Mouse (Mus musculus) midbrain, embryonic 15.5 days (tissue): ENCODE data around the gene Psip1. TPM values are rescaled to one million over a fixed set of nuclear protein-coding genes. Genes with fewer than 3 reads are reported as not detected.
"Not testable (repeated sequence)": the region's sequence is repeated elsewhere in the genome, so short reads cannot be mapped to it uniquely, and the experiment has no call there.

ENCODE experiments used
- ATAC-seq: fragments of 200-750 bp; cut with Nextera tagmentation; replicated peaks from 2 replicates; pipeline ENCODE4 v1.8.0; 2017; ENCODE audit warnings: moderate TSS enrichment
- H3K27ac ChIP-seq: fragments of 300-500 bp; sonication (generic); 2 replicates; pipeline ENCODE4 v1.5.1; 2015; ENCODE audit warnings: mild to moderate bottlenecking, inconsistent platforms
- H3K27me3 ChIP-seq: fragments of 300-500 bp; sonication (generic); replicated peaks from 2 replicates; pipeline ENCODE4 v1.6.1; 2015; ENCODE audit warnings: inconsistent platforms
- H3K36me3 ChIP-seq: fragments of 300-500 bp; sonication (generic); replicated peaks from 2 replicates; pipeline ENCODE4 v1.6.1; 2015; ENCODE audit warnings: inconsistent platforms
- H3K4me1 ChIP-seq: fragments of 300-500 bp; sonication (generic); 2 replicates; pipeline ENCODE4 v1.6.1; 2015; ENCODE audit warnings: inconsistent platforms
- H3K4me2 ChIP-seq: fragments of 300-500 bp; sonication (generic); 2 replicates; pipeline ENCODE4 v1.6.1; 2015; ENCODE audit warnings: inconsistent platforms, mild to moderate bottlenecking, moderate library complexity
- H3K4me3 ChIP-seq: fragments of 300-500 bp; sonication (generic); 2 replicates; pipeline ENCODE4 v1.5.1; 2015; ENCODE audit warnings: mild to moderate bottlenecking, inconsistent platforms
- H3K9ac ChIP-seq: fragments of 300-500 bp; sonication (generic); 2 replicates; pipeline ENCODE4 v1.6.1; 2015; ENCODE audit warnings: mild to moderate bottlenecking, inconsistent platforms
- H3K9me3 ChIP-seq: fragments of 300-500 bp; sonication (generic); 2 replicates; pipeline ENCODE4 v1.6.1; 2016; ENCODE audit warnings: inconsistent platforms
- WGBS: fragments of 180-500 bp; shearing (Covaris S2); methylation state at CpG from one replicate; pipeline ENCODE4 v1.1.7; 2015; ENCODE audit warnings: mixed read lengths; 5-methylcytosine and 5-hydroxymethylcytosine counted together
- polyA plus RNA-seq: library from polyadenylated mRNA; unstranded; fragments of >200 nt; fragmentation: Nextera tagmentation; extraction: Ambion mirVana; gene quantifications from 2 replicates; pipeline ENCODE4 v1.2.1, GENCODE M21; 2015

Psip1 gene
- polyA plus RNA-seq = 253 and 273 TPM in 2 replicates

- under 1% methylated on average over 70 of the region's 86 CpGs for WGBS
- Histone ChIP-seq H3K4me2 (peak within 1 kb of the TSS; percentile 50), H3K4me3 (peak within 1 kb of the TSS; percentile 96), H3K36me3 (peaks cover 6% of the 10 kb centered on the region; the same call in 1 of the 2 replicates), H3K27me3 (no peaks in the 10 kb centered on the region), H3K9me3 (no peaks in the 10 kb centered on the region), H3K4me1 (peaks cover 27% of the 10 kb centered on the region), H3K9ac (peak within 1 kb of the TSS; percentile 86), H3K27ac (peak within 1 kb of the TSS; percentile 100)
- peak; percentile 95 for ATAC-seq
Observed at GRCm38 (mm10) chr4:83486117-83486901, at the start of gene Psip1. Gene Psip1 (minus strand): TSS chr4:83486459.

GRCm38 (mm10) chr4:83534024-83534423 is 47.8 kb upstream of the Psip1 start:
- H3K36me3 ChIP-seq = no peaks in the 10 kb centered on the region
- 87% methylated on average over 7 of the region's 7 CpGs for WGBS

GRCm38 (mm10) chr4:83533168-83533911 is 47.1 kb upstream of the Psip1 start:
- H3K4me3 ChIP-seq = no peak overlapping the region
- H3K9ac ChIP-seq = no peak overlapping the region
- no peak overlapping the region for H3K4me2 ChIP-seq
- no peaks in the 10 kb centered on the region for H3K4me1 ChIP-seq
- 87% methylated on average over 9 of the region's 9 CpGs for WGBS
- no peaks in the 10 kb centered on the region for H3K9me3 ChIP-seq
- H3K27me3 ChIP-seq = no peaks in the 10 kb centered on the region
- no peak for ATAC-seq
- no peaks in the 10 kb centered on the region for H3K36me3 ChIP-seq
- H3K27ac ChIP-seq = no peak overlapping the region

More at GRCm38 (mm10) chr4:83534024-83534423, 47.8 kb upstream of the Psip1 start:
- no peaks in the 10 kb centered on the region for H3K27me3 ChIP-seq
- H3K4me1 ChIP-seq = no peaks in the 10 kb centered on the region
- H3K4me3 ChIP-seq = no peak overlapping the region
- no peak for ATAC-seq
- no peaks in the 10 kb centered on the region for H3K9me3 ChIP-seq
- H3K9ac ChIP-seq = no peak overlapping the region
- no peak overlapping the region for H3K27ac ChIP-seq
- H3K4me2 ChIP-seq = no peak overlapping the region

- WGBS = 94% methylated on average over 4 of the region's 4 CpGs
- not testable (repeated sequence) for H3K4me2 ChIP-seq, H3K9ac ChIP-seq, ATAC-seq, H3K27ac ChIP-seq, H3K27me3 ChIP-seq, H3K9me3 ChIP-seq, H3K4me3 ChIP-seq, H3K36me3 ChIP-seq
- H3K4me1 ChIP-seq = peaks cover 11% of the 10 kb centered on the region
Observed at GRCm38 (mm10) chr4:83530060-83530459, 43.8 kb upstream of the Psip1 start.

- Histone ChIP-seq H3K27ac (no peak overlapping the region), H3K27me3 (no peaks in the 10 kb centered on the region), H3K4me2 (no peak overlapping the region), H3K36me3 (no peaks in the 10 kb centered on the region), H3K9ac (no peak overlapping the region), H3K9me3 (no peaks in the 10 kb centered on the region), H3K4me3 (no peak overlapping the region), H3K4me1 (peaks cover 21% of the 10 kb centered on the region)
- no peak for ATAC-seq
Observed at GRCm38 (mm10) chr4:83527921-83528320, 41.7 kb upstream of the Psip1 start.

- Histone ChIP-seq H3K27ac (no peak overlapping the region), H3K36me3 (no peaks in the 10 kb centered on the region), H3K9ac (no peak overlapping the region), H3K27me3 (no peaks in the 10 kb centered on the region), H3K4me1 (peaks cover 21% of the 10 kb centered on the region), H3K9me3 (no peaks in the 10 kb centered on the region), H3K4me2 (no peak overlapping the region), H3K4me3 (no peak overlapping the region)
- no peak for ATAC-seq
- WGBS = 57% methylated on average over 6 of the region's 6 CpGs
Observed at GRCm38 (mm10) chr4:83526988-83527334, 40.7 kb upstream of the Psip1 start.

GRCm38 (mm10) chr4:83526270-83526987 is 40.2 kb upstream of the Psip1 start:
- Histone ChIP-seq H3K27me3 (no peaks in the 10 kb centered on the region), H3K9me3 (no peaks in the 10 kb centered on the region), H3K4me3 (peak overlapping the region; percentile 64), H3K36me3 (no peaks in the 10 kb centered on the region), H3K4me1 (peaks cover 21% of the 10 kb centered on the region), H3K27ac (no peak overlapping the region), H3K4me2 (peak overlapping the region; percentile 84), H3K9ac (no peak overlapping the region; the same call in 1 of the 2 replicates)
- ATAC-seq = no peak
- 6% methylated on average over 13 of the region's 13 CpGs for WGBS

GRCm38 (mm10) chr4:83525690-83526055 is 39.4 kb upstream of the Psip1 start:
- peak; percentile 80 for ATAC-seq
- Histone ChIP-seq H3K27me3 (no peaks in the 10 kb centered on the region), H3K4me1 (peaks cover 21% of the 10 kb centered on the region), H3K9ac (peak overlapping the region; percentile 61), H3K9me3 (no peaks in the 10 kb centered on the region), H3K36me3 (no peaks in the 10 kb centered on the region), H3K4me3 (peak overlapping the region; percentile 64), H3K4me2 (peak overlapping the region; percentile 84), H3K27ac (peak overlapping the region; percentile 100)
- 0% methylated on average over 18 of the region's 18 CpGs for WGBS

GRCm38 (mm10) chr4:83524843-83525689 is 38.8 kb upstream of the Psip1 start, which contains the start of gene Ccdc171:
Gene Ccdc171 (plus strand): TSS chr4:83525545.
- under 1% methylated on average over 70 of the region's 73 CpGs for WGBS
- ATAC-seq = peak; percentile 96

GRCm38 (mm10) chr4:83524456-83524842 is 38.2 kb upstream of the Psip1 start:
- H3K36me3 ChIP-seq = no peaks in the 10 kb centered on the region
- peaks cover 21% of the 10 kb centered on the region for H3K4me1 ChIP-seq
- H3K4me3 ChIP-seq = peak overlapping the region; percentile 64
- H3K4me2 ChIP-seq = peak overlapping the region; percentile 84
- H3K9ac ChIP-seq = peak overlapping the region; percentile 96
- H3K27ac ChIP-seq = peak overlapping the region; percentile 100
- ATAC-seq = peak; percentile 2; the same call in 1 of the 2 replicates
- WGBS = 2% methylated on average over 6 of the region's 6 CpGs
- H3K9me3 ChIP-seq = no peaks in the 10 kb centered on the region
- H3K27me3 ChIP-seq = no peaks in the 10 kb centered on the region

More at GRCm38 (mm10) chr4:83524843-83525689, 38.8 kb upstream of the Psip1 start, which contains the start of gene Ccdc171:
- Histone ChIP-seq H3K9me3 (no peaks in the 10 kb centered on the region), H3K4me1 (peaks cover 21% of the 10 kb centered on the region), H3K4me3 (peak within 1 kb of the TSS; percentile 64), H3K36me3 (no peaks in the 10 kb centered on the region), H3K9ac (peak within 1 kb of the TSS; percentile 96), H3K27ac (peak within 1 kb of the TSS; percentile 100), H3K27me3 (no peaks in the 10 kb centered on the region), H3K4me2 (peak within 1 kb of the TSS; percentile 84)

- Histone ChIP-seq H3K9ac (no peak overlapping the region), H3K4me1 (peaks cover 21% of the 10 kb centered on the region), H3K4me3 (no peak overlapping the region), H3K4me2 (no peak overlapping the region), H3K36me3 (no peaks in the 10 kb centered on the region), H3K9me3 (no peaks in the 10 kb centered on the region), H3K27me3 (no peaks in the 10 kb centered on the region), H3K27ac (no peak overlapping the region)
- ATAC-seq = no peak
- WGBS = 27% methylated on average over 5 of the region's 5 CpGs
Observed at GRCm38 (mm10) chr4:83522066-83522465, 35.8 kb upstream of the Psip1 start.
